Mouse (Mus musculus) T-helper 1 cell (primary cell): ENCODE results near the gene Thoc5.

Experiments used
- in situ Hi-C: fragments of 300-600 bp; cut with MboI, MseI; formaldehyde crosslinking; loops from one replicate; pipeline ENCODE4 v1.15.1; 2025; ENCODE audit warnings: high pct_unique_total_duplicates

Thoc5 gene

DNA sequence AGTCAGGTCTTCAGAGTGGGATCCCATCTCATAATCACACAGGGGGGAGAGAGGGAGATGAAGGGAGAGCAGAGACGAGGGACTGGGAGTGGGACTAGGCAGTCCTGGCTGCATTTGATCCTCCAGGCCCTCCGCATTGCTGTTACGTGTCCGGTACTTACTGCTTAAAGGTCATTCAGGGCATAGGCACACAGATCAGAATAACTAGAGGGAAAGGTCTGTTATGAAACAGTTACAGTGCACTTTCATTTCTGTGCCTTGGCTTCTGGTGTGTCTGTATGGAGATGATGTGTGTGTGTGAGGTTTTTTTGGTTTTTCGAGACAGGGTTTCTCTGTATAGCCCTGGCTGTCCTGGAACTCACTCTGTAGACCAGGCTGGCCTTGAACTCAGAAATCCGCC lies 11.1 kb downstream of the Thoc5 start:
- in situ Hi-C loops: no loop called here

DNA sequence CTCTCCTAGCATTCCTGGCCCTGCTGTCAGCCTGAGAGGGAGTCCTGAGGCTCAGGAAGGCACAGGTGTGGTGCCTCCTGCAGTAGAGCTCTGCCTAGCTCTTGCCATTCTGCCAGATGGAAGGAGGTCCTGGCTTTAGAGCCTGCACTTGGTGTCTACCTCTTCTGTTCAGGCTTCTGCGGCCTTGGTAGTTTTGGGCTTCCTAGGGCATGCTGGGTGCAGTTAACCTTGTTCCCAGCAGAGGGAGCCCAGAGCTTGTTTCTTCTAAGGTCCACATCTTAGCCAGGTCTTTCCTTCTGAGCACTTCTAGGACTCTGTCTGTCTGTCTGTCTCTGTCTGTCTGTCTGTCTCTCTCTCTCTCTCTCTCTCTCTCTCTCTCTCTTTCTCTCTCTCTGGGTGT lies 20.9 kb downstream of the Thoc5 start:
- in situ Hi-C loops: loop anchor here (10.0 kb wide), 1 partner anchor 59 kb away; no protein-coding TSS in a partner anchor

DNA sequence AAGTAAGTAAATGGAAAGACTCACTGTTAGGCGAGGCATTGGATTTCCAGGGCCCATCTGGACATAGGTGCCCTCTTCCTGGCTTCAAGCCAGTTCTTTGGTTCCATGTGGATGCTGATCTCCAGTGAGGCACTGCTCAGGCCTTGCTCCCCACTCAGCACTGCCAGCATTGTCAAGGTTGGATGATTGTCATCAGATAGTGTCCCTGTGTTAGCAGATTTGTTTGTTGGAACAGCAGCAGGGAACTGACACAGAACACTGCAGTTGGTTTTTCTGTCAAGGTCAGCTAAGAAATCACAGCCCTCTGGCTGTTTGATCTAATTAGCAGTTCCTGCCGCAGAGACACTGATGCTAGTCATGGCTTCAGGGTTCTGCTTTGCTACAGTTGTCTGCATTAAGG lies 26.2 kb downstream of the Thoc5 start:
- in situ Hi-C loops: loop anchor here (5.0 kb wide), 1 partner anchor 686 kb away; no protein-coding TSS in a partner anchor

DNA sequence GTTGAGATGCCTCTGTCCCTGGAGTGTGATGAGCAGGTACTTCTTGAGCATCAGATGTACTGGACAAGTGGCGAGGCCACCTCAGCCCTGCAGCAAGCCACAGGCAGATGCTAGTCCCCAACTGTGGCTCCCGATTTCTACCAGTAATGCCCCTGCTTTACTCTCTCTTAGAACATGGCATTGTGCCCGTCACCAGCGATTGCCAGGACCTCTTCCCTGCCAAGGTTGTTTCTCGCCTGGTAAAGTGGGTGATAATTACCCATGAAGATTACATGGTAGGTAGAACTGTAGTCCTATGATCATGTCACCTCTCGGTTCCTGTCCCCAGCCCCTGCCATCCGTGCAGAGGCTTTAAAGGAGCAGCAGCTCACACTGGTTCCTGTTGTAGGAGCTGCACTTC lies 26.6 kb downstream of the Thoc5 start:
- in situ Hi-C loops: loop anchor here (5.0 kb wide), 1 partner anchor 686 kb away; no protein-coding TSS in a partner anchor

DNA sequence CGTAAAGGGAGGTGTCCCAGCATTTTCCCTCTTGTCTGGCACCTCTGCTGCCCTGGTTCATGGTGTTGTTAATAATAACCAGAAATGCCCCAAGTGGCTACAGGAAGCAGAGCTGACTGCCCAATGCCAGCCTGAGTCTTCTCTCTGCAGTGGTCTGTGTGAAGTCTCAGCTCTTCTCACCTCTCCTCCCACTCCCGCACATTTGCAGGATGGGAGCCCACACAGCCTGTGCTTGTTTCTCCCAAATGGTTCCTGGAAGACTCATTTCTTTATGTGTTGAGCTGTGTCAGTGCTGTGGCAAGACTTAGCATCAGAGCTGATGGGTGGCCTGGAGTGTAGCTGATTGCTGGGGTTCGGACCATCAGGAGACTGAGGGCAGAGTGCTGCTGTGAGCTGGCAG lies 32.1 kb downstream of the Thoc5 start:
- in situ Hi-C loops: no loop called here

DNA sequence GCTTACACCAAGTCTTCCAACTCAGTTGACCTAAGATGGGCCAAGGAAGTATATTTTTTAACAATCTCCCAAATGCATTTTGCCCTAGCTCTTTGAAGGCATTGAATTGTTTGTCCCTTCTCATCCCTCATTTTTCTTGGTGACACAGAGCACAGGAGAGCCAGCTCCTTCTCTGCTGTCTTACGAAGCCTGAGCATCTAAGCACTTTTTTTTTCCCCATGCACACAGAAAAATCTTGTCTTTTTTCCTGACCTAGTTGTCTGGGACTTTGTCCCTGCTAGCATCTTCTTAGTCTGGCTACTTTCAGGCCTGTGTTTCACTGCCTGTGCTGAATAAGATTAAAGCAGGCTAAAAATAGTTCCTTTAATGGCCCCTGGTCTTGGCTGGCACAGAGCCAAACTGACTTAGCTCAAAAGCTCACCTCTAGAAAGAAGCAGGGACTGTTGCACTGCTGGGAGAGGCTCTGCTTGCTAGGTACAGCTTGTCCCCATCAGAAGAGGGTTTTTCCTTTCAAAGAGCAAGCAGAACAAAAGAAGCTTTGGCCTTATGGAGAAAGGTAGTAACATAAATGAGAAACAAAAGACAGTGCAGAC lies 36.0 kb downstream of the Thoc5 start:
- in situ Hi-C loops: no loop called here

DNA sequence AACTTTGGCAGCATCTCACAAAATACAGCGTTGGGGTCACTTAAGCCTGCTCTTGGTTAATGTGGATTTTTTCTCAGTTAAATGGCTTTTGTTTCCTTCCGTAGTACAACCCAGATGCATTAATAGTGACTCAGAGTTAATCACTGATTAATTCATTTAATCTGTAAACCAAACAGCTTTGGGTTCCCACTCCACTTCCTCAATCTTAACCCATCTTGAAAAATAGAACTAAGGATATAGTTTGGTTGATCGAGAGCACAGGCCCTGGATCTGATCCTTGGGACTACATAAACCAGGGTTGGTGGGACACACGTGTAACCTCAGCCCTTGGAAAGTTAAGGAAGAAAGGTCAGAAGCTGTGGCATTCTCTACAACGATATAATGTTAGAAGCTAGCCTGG lies 41.1 kb downstream of the Thoc5 start:
- in situ Hi-C loops: no loop called here

DNA sequence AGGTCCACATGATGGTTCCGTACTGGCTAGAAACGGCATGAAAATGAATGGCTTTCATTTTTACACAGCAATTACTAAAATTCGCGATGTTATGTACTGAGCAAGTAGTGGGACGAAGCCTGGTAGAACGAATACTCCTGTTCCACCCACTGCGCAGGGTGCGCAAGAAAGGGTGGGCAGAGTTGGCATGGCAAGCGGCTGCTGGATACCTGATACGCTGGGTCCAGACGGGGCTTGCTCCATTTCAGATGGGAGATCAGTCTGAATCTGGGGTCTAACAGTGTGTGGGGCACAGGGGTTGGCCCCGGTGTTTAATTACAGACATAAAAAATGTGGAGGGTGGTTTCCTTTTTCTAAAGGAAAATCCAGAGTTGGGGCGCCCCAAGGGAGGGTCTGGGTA lies 51.4 kb downstream of the Thoc5 start:
- in situ Hi-C loops: no loop called here

DNA sequence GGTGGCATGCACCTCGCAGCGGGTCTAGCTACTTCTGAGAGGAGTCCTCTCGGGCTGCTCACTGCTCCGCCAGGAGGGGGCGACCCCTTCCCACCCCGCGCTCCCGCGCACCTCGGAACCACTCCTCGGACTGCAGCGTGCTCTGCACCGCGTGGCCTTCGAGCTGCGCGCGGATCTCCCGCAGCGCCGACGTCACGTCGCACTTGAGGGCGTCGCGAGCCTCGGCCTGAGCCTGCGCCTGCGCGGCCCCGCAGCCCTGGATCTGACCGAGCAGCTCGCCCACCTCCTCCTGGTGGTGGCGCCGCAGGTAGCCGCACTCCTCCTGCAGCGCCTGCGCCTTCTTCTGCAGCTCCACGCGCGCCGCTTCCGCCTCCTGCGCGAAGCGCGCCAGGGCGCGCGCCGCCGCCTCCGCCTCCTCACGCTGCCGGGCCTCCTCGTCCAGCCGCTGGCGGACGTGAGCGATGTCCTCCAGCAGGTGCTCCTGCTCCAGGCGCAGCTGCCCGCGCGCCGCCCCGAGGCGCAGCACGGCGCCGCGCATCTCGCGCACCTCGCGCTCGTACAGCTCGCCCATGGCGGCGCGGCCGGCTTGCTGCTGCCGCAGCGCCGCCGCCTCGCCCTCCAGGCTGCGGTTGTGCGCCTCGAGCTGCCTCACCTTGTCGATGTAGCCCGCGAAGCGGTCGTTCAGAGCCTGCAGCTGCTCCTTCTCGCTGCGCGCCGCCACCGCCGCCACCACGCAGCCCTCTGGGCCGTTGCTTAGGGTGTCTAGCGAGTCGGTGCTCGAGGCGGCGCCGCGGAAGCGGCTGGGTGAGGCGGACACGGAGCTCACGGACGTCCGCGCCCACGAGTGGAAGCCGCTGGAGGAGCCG lies 52.1 kb downstream of the Thoc5 start:
- in situ Hi-C loops: no loop called here

DNA sequence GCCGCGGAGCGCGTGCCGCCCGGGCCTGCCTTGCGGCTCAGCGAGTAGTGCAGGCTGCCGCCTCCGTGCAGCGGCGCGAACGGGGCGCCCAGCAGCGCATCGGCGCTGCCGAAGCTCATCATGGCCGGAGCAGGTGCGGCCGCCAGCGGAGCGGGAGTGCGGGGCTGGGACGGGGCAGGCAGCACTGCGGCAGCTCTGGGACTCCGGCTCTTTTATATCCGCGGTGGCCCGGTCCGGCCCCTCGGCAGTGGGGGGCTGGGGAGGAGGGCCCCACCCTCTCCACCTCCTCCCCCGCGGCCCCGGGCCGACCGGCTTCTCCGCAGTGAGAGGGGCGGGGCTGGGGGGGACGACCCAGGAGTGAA lies 52.7 kb downstream of the Thoc5 start, which contains the start of gene Nefh:
TSS of gene Nefh (minus strand) at position 252 of the 362 bp plus-strand sequence.
- in situ Hi-C loops: no loop called here

DNA sequence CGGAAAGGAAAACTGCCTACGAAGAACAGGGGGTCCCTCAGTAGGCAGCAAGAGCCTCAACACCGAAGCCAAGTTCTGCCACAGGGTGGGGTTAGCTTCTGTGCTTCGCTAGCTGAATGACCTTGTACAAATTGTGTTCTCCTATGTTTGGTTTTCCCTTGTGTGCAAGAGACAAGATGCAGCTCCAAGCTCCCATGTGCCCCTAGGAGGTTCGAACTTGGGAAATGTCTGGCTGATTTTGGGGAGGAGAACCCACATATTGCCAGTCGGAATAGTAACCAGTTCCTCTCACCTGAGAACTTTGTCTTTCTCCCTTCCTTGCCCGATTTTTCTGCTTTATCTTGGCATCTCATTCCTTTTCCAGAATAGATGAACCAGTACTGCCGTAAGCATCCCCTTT lies 53.7 kb downstream of the Thoc5 start:
- in situ Hi-C loops: no loop called here

DNA sequence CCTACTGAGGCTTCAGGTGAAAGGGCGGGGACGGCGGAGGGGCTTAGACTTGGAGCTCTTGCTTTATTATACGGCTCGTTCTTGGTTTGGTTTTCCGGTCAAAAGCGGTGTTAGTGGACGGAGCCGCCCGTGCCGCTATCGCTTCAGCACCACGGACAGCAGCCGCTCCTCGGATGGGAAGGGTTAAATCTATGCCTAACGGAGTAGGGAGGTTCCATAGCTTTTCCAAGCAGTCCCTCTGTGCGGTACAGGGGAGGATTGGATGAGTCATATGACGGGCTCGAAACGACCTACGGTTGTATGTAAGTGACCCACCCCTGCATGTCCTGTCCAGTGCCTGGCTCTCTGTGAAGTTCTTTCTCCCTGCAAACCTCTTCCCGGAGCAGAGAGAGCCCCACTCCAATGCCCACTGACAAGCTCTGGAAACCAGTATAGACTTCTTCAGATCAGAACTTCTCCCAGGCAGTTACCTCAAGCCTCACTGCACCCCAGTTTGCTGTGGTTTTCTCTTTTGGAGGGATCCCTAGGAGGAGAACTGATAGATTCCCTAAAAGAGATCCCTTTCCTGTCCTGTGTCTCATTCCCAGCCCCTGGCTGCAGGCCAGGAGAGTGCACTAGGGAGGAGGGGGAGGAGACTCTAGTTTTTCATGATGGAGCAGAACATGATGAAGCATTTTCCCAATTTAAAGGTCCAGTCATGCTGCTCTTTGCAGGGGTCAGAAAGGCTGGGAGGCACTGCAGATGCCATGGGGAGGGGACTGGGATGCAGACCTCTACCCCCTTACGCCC lies 54.3 kb downstream of the Thoc5 start:
- in situ Hi-C loops: no loop called here

DNA sequence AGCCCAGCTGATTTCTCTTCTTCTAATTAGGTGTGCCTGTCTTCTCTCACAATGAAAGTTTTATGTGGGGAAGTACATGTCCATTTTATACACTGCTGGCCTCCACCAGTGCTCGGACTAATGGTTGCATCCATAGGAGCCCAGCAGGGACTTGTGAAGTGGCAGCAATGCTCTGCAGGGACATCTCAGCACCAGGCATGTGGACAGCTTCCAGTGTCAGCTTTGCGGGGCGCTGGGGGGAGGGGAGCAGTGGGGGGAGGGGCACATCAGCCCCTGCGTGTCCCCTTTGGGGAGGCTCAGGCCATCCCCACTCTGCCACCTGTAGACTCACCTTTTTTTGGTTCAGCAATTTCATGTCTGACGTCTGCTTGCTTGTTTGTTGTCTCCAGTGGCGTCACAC lies 58.3 kb downstream of the Thoc5 start:
- in situ Hi-C loops: no loop called here

DNA sequence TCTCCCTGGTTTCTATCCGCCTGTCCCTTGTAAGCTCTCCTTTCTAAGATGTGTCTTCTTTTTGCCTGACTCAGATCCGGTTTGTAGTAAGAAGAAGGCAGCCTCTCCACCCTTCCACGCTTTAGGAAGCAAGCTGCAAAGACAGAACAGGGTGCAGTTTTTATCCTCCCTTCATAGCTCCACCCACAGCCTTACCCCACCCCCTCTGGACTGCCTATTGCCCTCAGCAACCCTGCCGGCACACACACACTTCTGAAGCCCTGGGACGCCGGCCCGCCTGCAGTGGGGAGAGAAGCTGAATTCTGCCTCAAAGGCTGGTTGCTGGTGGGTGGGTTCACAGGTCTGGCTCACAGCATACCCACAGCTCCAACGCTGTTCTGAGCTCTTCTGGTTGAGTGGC lies 58.8 kb downstream of the Thoc5 start:
- in situ Hi-C loops: no loop called here

DNA sequence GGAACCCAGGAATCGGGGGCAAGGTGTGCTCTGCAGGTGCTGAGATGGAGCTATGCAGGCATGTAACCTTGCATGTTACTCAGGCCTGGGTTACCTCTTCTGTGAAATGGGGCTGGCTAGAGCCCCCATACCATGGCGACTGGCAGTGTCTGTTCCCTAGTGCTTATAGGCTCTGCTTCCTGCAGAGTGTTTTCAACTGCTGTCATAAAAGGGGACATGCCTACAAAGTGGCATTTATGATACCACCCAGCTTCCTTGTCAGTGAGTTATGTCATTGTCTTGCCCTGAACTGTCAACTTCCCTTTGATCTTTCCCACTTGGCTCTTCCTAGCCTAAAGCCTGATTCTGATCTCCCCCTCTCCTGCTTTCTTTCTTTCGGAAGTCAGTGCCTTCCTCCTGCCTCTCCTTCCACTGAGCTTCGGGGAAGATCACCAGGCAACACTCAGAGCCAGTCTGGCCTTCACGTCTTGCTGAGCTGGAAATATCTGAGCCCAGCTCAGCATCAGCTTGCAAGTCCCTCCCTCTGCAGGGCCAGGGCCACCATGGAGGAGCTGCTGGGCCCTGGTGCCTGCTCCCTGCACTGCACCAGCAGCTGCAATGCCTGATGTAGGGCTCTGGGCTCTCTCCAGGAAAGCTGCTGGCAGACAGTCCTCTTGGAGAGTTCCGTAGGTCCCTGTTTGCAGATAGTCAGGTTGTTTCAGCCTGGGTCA lies 68.1 kb downstream of the Thoc5 start:
- in situ Hi-C loops: no loop called here

DNA sequence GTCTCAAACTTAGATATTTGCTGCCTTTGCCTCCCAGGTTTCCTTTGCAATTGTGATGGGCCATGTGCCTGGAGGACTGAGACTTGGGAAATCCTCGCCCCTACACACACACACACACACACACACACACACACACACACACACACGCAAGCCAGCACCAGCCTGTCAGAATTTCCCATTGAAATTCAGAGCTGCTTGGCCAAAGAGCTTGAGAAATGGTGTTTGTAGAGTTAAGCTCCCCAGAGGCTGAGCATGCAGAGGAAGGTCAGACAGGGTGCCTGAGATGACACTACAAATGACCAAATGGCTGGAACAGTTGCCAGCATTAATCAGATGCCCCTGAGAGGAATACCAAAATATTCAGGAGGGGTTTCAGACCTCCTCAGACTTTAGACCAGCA lies 71.2 kb downstream of the Thoc5 start:
- in situ Hi-C loops: no loop called here

DNA sequence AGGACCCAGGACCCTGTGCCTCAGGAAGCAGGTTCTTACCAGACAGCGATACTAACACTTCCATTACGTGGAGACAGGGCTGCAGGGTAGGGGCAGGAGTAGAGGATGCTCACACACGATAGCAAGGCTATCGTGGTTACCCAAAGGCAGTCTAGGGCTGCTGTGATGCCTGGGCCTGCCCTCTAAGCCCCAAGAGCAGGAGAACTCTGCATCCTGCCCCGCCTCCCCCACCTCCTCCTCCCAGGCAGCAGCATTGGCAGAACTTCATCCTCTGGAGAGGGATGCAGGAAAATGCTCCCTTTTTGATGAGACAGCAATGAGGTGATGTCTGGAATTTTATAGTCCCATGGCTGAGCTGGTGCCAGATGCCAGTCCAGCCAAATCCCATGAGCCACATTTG lies 71.8 kb downstream of the Thoc5 start:
- in situ Hi-C loops: no loop called here

DNA sequence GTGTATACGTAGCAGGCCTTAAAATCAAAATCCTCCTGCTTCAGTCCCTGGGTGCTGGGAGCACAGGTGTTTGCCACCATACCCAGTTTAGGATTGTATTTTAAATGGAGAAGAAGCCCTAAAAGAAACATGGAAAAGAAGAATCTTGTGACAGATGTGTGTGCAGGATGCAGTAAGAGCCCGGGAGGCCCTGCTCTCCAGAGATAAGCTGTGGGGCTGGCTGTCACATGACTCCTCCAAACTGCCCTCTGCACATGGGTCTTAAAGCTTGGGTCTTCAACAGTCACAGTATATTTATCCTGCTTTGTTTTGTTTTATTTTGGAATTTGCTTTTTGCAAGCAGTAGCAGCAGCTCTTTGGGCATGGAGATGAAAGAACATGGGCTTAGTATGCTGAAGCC lies 72.4 kb downstream of the Thoc5 start:
- in situ Hi-C loops: no loop called here

DNA sequence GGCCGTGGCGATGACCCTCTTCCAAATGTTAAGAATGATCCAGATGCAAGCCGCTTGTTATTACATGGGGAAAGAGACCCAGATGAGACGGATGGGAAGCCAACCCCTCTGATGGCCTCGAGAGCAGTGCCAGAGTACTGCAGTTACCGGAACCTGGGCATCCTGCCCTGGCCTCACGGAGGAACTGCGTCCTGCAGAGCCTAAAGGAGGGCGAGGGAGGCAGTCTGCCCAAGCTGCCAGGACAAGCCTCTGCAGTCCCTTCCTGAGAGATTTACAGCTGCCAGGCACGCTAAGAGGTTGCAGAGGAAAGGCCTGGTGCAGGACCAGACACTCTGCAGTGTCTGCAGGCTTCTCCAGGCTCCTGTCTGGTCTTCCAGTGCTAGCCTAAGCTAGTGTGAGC lies 73.3 kb downstream of the Thoc5 start:
- in situ Hi-C loops: no loop called here

DNA sequence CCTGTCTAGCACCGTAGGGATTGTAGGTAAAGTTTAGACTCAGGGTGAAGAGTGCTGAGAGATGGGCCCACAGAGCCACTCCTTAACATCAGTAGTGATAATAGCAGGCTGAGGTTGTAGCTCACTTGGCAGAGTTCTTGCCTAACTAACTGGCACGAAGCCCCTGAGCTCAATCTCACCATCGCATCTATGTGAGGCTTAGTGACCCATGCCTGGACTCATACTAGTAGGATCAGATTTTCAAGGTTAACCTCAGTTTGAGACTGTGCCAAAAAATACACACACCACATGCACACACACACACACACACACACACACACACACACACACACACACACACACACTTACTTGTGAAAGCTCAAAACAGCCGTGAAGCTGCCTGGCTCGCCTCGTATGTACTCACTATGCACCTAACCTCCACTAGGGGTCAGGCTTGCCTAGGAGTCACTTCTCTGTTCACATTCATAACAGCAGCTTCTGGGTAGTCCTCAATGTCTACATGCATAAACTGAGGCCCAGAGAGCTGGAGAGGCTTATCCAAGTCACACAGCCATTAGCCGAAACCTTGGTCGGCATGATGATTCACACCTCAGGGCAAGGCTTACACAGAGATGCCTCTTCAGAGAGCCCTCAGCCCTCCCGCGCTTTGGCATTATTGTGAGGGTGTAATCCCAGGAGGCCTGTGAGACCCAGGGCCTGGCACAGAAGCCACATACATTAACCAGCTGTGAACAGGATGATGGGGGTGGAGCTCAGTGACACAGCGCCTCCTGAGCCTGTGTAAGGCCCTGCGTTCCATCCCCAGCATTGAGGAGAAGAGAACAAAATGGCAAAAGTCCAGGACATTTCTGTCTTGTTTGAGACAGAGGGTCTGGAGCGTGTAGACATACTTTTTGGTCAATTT lies 78.1 kb downstream of the Thoc5 start:
- in situ Hi-C loops: loop anchor here (10.0 kb wide), 1 partner anchor 58 kb away; no protein-coding TSS in a partner anchor

DNA sequence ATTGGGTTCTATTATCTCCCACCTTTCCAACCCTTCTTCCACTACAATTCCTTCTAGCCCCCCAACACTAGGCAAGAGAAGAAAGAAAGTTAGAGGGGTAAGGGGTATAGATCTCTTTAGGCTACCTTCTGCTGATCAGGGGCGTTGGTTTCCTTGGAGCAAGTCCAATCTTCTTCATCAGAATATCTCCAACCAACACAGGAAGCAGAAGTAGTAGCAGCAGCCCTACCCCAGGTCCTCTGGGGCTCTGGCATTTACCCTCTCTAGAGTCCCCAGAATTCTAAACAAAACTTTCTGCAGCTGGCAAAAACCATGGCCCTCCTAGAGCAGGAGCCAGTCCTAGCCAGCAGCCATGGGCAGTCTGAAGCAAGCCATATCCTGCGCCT lies 78.7 kb downstream of the Thoc5 start:
- in situ Hi-C loops: loop anchor here (10.0 kb wide), 1 partner anchor 59 kb away; no protein-coding TSS in a partner anchor
